Mouse (Mus musculus) ES-CJ7 (cell line): ENCODE measurements around the gene Onecut1.

ENCODE experiments used
- DNase-seq: peaks from one replicate; pipeline ENCODE4 v3.0.0; 2011; ENCODE audit warnings: low read depth, low spot score

Onecut1 gene

GRCm38 (mm10) chr9:74911430-74911829 lies 49.7 kb downstream of the Onecut1 start:
- DNase-seq, result no peak

GRCm38 (mm10) chr9:74911919-74912318 lies 50.2 kb downstream of the Onecut1 start:
- no peak for DNase-seq

GRCm38 (mm10) chr9:74912619-74913376 lies 51.1 kb downstream of the Onecut1 start:
- DNase-seq, result no peak

DNA sequence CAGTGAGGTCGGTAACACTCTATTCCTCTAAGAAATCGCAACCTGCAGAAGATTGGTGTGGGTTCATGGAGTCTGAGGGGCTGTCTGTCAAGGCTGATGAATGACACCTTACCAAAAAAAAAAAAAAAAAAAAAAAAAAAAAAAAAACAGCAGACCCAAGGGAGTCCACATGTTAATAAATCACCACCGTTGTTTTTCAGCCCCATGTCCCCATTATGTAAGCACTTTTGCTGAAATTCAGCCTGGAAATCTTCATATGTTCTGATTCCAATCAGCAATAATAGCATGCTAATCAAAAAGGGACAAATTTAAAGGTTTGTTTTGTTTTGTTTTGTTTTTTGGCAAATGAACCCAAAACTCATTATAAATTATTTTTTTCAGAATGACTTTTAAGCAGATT lies 53.9 kb downstream of the Onecut1 start:
- DNase-seq, result no peak

DNA sequence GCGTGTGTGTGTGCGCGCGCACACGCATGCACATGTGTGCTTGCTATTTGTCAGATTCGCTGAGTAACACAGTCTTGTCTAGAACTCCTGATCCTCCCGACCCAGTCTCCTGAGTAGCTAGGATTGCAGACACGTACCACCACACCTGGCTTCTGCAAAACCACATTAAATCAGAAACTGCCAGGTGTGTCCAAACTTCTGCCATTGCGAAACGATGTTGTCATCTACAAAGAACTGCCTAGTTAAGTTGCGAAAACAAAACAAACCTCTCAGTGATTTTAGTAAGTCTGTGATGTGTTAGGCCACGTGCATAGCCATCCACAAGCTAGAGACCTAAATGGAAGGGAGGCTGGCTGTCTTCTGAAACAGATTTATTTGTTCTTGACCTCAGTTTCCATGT lies 58.7 kb downstream of the Onecut1 start:
- DNase-seq, result no peak

GRCm38 (mm10) chr9:74921422-74921821 lies 59.7 kb downstream of the Onecut1 start:
- no peak for DNase-seq

- DNase-seq, result no peak
These were observed 61.2 kb downstream of the Onecut1 start for GRCm38 (mm10) chr9:74922884-74923283.

DNA sequence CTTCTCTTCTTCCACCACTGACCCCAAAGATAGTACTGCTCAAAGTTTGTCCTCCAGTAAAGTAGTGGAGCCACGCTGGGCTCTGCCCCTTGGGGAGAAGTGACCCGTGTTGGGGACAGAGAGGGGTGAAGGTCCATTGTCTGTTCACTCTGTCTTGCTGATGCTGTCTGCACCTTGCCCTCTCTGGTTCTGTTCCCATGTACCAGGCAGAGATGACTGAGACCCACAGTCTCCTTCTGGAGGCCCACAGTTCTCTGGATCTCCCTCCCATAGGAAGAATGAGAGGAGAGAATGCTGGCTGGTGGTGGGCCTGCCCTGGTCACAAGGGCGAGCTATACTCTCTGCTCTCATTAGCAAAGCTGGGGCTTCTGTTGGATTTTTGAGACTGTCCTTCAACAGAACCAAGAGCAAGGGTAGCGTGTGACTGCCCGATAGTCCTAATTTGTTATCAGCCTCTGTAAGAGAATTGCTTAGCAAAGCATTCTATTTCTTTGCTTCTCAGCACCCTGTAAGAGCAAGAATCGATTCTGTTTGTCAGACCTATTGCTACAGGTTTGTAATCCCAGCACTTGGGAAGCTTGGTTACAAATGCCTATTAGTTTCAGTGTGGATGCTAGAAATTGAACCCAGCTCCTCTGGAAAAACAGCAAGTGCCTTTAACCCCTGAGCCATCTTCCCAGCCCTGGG lies 61.7 kb downstream of the Onecut1 start:
- DNase-seq, result no peak

DNA sequence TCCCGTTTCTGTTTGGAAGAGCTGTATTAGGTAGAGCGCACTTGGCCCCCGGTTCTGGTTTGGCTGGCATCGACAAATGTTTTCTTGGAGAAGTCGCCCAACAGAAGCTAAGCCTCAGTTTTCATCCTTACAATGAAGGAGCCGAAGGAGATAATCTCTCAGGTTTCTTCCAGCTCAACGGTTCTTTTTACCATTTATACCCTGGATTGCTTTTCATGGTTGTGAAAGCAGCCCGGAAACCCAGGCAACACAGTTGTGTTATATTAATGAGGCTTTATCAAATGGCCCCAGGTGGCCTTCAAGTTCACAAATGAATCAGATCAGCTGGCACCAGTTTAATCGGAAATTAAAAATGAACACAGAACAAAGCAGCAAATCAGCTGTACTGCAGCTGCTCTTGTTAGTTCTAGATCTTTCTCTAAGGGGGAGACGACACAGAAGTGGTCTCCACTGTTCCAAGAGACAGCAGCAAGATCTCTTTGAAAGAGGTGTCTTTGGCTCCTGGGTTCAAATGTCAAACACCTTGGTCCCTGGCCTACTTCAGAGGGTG lies 63.6 kb downstream of the Onecut1 start:
- DNase-seq, result no peak

- no peak for DNase-seq
These were observed 68.3 kb downstream of the Onecut1 start for GRCm38 (mm10) chr9:74929981-74930423.

- no peak for DNase-seq
These were observed 68.9 kb downstream of the Onecut1 start for GRCm38 (mm10) chr9:74930653-74931052.

DNA sequence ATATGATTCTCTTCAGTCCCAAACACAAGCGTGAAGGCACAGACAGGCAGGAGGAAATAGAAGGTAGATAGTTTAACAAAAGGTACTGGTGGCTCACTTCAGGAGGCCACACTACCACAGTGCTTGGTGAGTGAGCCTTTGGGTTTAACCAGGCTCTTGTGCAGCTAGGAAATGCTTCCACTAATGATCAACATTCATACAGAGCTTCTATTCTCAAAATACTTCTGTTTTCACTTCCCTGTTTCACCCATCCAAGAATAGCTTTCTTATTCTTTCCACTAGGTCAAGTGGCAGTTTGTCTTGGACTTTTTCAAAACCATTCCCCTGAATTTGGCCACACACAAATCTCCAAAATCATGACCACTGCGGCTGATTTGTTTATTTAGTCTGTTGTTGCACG lies 73.6 kb downstream of the Onecut1 start:
- no peak for DNase-seq

- DNase-seq, result no peak
These were observed 76.0 kb downstream of the Onecut1 start for GRCm38 (mm10) chr9:74937761-74938160.

- DNase-seq, result no peak
These were observed 77.2 kb downstream of the Onecut1 start for GRCm38 (mm10) chr9:74938670-74939534.
